Mouse (Mus musculus) midbrain, embryonic 12.5 days (tissue): ENCODE measurements around the gene Atp8b2. TPM values are rescaled to one million over a fixed set of nuclear protein-coding genes. Genes with fewer than 3 reads are reported as not detected.

Source experiments
- ATAC-seq: fragments of 200-750 bp; cut with Nextera tagmentation; 2 replicates; pipeline ENCODE4 v1.8.0; 2017; ENCODE audit warnings: low read depth, moderate TSS enrichment, moderate library complexity; ENCODE audit not compliant: low FRiP score
- H3K27ac ChIP-seq: fragments of 300-500 bp; sonication (generic); replicated peaks from 2 replicates; pipeline ENCODE4 v1.5.1; 2016; ENCODE audit warnings: mild to moderate bottlenecking
- H3K27me3 ChIP-seq: fragments of 300-500 bp; sonication (generic); 2 replicates; pipeline ENCODE4 v1.6.1; 2016; ENCODE audit warnings: mild to moderate bottlenecking
- H3K36me3 ChIP-seq: fragments of 300-500 bp; sonication (generic); 2 replicates; pipeline ENCODE4 v1.6.1; 2016
- H3K4me1 ChIP-seq: fragments of 300-500 bp; sonication (generic); 2 replicates; pipeline ENCODE4 v1.6.1; 2016
- H3K4me2 ChIP-seq: fragments of 300-500 bp; sonication (generic); replicated peaks from 2 replicates; pipeline ENCODE4 v1.6.1; 2016; ENCODE audit warnings: mild to moderate bottlenecking, moderate library complexity
- H3K4me3 ChIP-seq: fragments of 300-500 bp; sonication (generic); 2 replicates; pipeline ENCODE4 v1.5.1; 2016; ENCODE audit warnings: mild to moderate bottlenecking
- H3K9ac ChIP-seq: fragments of 300-500 bp; sonication (generic); replicated peaks from 2 replicates; pipeline ENCODE4 v1.6.1; 2016; ENCODE audit warnings: mild to moderate bottlenecking, moderate library complexity
- H3K9me3 ChIP-seq: fragments of 300-500 bp; sonication (generic); 2 replicates; pipeline ENCODE4 v1.6.1; 2016; ENCODE audit warnings: mild to moderate bottlenecking
- WGBS: fragments of 180-500 bp; shearing (Covaris S2); methylation state at CpG from one replicate; pipeline ENCODE4 v1.1.7; 2016; 5-methylcytosine and 5-hydroxymethylcytosine counted together
- polyA plus RNA-seq: library from polyadenylated mRNA; unstranded; fragments of >200 nt; fragmentation: Nextera tagmentation; extraction: Ambion mirVana; gene quantifications from 2 replicates; pipeline ENCODE4 v1.2.1, GENCODE M21; 2016

Atp8b2 gene
- polyA plus RNA-seq, 1 experiment from 2014 or later: 16.5 TPM

DNA sequence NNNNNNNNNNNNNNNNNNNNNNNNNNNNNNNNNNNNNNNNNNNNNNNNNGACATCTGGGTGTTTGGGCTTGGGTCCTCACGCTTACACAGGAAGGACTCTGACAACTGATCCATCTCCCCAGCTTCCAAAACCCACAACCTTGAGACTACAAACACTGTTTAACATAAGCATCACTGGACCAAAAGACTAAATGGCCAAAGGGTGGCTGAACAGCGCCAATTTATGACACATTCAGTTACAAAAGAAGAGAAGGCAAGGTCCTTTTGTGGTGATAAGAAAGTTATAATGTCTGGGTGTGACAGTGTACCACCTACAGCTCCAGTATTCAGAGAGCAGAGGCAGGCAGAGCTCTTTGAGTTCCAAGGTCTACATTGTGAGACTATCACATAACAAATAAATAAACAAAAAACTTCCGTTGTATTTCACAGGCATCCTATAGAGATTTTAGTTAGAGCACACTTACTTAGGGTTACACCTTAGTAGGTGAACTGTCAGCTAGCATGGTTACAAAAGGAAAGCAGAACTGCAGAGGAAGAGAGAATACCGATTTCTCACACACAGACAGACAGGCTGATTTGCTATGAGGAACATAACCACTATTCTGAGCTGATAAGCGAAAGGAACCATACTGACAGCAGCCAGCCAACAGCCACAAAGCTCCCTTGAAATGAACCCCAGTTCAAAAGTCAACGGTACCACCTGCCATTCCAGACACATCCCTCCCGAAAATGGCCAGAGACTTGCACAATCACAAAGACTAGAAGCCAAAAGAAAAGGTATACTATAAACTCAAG, 6.9 kb downstream of the Atp8b2 start:
- WGBS: 95% methylated on average over 7 of the region's 7 CpGs
- no peak overlapping the region for H3K9ac ChIP-seq
- ATAC-seq: no peak
- H3K4me3 ChIP-seq: no peak overlapping the region
- peaks cover 23% of the 10 kb centered on the region for H3K4me1 ChIP-seq
- no peak overlapping the region for H3K27ac ChIP-seq
- 0 out of 2 replicates have a peak, but pooled peaks cover under 1% of the 10 kb centered on the region for H3K27me3 ChIP-seq
- H3K4me2 ChIP-seq: no peak overlapping the region
- peaks cover 78% of the 10 kb centered on the region for H3K36me3 ChIP-seq
- H3K9me3 ChIP-seq: no peaks in the 10 kb centered on the region

DNA sequence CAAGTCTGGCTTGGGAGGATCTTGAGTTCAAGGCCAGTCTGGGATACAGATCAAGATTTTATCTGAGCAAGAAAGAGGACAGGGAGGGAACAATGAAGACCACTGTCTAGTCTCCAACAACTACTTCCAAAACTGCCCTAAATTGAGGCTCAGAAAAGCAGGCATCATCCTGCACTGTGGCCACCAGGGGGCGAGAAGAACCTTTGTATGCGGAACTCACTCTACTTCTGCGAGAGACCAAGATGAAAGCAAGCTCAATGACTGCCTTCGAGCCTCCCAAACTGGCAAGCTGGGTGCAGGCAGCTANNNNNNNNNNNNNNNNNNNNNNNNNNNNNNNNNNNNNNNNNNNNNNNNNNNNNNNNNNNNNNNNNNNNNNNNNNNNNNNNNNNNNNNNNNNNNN, 9.9 kb downstream of the Atp8b2 start:
- no peak overlapping the region for H3K4me3 ChIP-seq
- H3K4me1 ChIP-seq: no peaks in the 10 kb centered on the region
- H3K36me3 ChIP-seq: peaks cover 97% of the 10 kb centered on the region
- 3% methylated on average over 4 of the region's 4 CpGs for WGBS
- no peaks in the 10 kb centered on the region for H3K9me3 ChIP-seq
- H3K4me2 ChIP-seq: no peak overlapping the region
- no peak for ATAC-seq
- no peaks in the 10 kb centered on the region for H3K27me3 ChIP-seq
- H3K27ac ChIP-seq: no peak overlapping the region
- H3K9ac ChIP-seq: no peak overlapping the region

DNA sequence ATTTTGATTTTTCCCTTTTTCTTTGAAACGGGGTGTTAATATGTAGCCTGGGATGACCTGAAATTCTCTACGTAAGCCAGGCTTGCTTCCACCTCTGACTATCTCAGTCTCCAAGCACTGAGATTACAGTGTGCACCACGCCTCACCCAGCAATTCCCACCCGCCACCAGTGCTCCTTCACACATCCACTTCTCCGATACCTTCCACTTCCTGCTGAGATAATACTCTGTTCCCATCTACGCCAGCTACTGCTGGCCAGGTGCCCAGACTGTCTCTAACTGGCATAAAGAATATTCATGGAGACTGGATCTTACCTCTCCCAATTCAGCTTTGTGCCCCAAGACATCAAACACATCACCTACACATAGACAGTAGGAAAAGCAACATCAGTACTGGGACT, 14.7 kb downstream of the Atp8b2 start:
- no peaks in the 10 kb centered on the region for H3K9me3 ChIP-seq
- no peak overlapping the region for H3K9ac ChIP-seq
- no peak overlapping the region for H3K4me3 ChIP-seq
- H3K4me2 ChIP-seq: no peak overlapping the region
- no peaks in the 10 kb centered on the region for H3K4me1 ChIP-seq
- no peaks in the 10 kb centered on the region for H3K27me3 ChIP-seq
- H3K27ac ChIP-seq: no peak overlapping the region
- ATAC-seq: no peak
- peaks cover 99% of the 10 kb centered on the region for H3K36me3 ChIP-seq
- WGBS: 95% methylated on average over 6 of the region's 6 CpGs

DNA sequence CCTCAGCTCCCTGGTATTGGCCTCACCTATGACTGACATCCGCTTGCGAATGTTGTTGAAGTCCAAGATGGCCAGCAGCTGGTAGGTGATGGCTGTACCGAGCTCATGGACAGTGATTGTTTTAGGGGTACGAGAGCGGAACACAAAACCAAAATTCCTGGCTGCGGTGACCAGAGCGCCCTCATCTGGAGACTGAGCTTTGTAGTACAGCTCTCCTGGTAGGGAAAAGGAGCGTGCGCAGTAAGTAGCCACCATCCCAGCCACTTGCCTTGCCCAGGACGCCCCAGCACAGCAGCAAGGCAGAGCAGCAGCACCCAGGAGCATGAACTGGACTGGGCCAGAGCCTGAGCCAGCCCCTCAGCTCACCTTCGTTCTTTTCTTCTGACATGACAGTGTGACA, 15.3 kb downstream of the Atp8b2 start:
- no peak overlapping the region for H3K9ac ChIP-seq
- no peaks in the 10 kb centered on the region for H3K4me1 ChIP-seq
- H3K4me3 ChIP-seq: no peak overlapping the region
- no peaks in the 10 kb centered on the region for H3K27me3 ChIP-seq
- no peaks in the 10 kb centered on the region for H3K9me3 ChIP-seq
- no peak overlapping the region for H3K27ac ChIP-seq
- no peak for ATAC-seq
- H3K4me2 ChIP-seq: no peak overlapping the region
- H3K36me3 ChIP-seq: peaks cover 100% of the 10 kb centered on the region
- WGBS: 87% methylated on average over 11 of the region's 11 CpGs

DNA sequence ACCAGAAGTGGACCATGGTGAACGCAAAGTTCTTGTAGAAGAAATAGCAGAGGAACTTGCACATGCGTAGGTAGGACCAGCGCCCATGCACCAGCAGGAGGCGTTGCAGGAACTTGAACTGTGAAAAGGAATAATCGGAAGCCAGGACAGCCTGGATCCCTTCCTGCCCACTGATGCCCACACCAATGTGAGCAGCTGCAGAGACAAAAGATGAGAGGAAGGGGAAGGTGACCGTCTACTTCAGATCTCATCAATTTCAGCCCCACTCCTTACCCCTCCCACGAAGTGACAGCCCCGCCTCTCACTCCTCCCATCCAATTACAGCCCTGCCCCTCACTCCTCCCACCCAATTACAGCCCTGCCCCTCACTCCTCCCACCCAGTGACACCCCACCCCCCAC, 18.3 kb downstream of the Atp8b2 start:
- Histone ChIP-seq H3K9ac (no peak overlapping the region), H3K9me3 (no peaks in the 10 kb centered on the region), H3K4me3 (no peak overlapping the region), H3K4me2 (no peak overlapping the region), H3K27me3 (no peaks in the 10 kb centered on the region), H3K27ac (no peak overlapping the region), H3K36me3 (peaks cover 100% of the 10 kb centered on the region), H3K4me1 (no peaks in the 10 kb centered on the region)
- no peak for ATAC-seq
- WGBS: 84% methylated on average over 8 of the region's 8 CpGs

DNA sequence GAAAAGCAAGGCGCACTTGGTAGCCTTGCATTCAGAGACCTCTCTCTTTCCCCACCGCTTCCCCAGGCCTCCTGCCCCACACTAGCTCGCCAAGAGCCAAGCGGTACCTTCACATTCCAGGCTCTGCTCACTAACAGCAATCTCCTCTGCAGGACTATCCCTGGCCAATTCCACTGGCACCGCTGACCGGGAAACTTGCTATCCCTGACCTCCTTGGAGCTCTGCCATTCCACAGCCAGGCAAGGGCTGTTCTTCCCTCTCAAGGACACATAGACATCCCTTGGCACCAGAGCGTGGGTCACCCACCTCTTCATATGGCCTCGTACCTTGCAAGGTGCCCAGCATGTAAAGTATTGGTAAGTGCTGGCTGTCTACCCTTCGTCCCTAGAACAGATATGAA, 20.4 kb downstream of the Atp8b2 start:
- H3K36me3 ChIP-seq: peaks cover 88% of the 10 kb centered on the region
- no peaks in the 10 kb centered on the region for H3K27me3 ChIP-seq
- no peak overlapping the region for H3K9ac ChIP-seq
- H3K4me1 ChIP-seq: no peaks in the 10 kb centered on the region
- no peaks in the 10 kb centered on the region for H3K9me3 ChIP-seq
- H3K4me2 ChIP-seq: no peak overlapping the region
- no peak overlapping the region for H3K27ac ChIP-seq
- no peak overlapping the region for H3K4me3 ChIP-seq
- WGBS: 97% methylated on average over 9 of the region's 9 CpGs
- no peak for ATAC-seq

DNA sequence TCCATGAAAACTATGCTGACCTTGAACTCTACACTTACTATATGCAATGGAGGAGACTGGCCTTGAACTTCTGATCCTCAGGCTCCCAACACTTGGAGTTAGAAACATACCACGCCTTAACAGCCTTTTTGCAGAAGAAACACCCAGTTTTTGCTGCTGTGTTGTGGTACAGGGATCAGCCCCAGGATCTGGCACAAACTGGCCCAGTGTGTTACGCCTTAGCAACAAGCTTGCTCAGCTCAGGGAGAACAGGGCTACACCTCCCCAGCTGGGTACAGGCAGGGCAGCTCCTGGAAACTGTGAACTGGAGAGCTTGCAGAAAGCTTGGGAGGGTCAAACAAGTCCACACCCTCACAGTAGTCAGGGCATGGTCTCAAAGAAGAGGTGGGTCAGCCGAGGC, 26.8 kb downstream of the Atp8b2 start:
- ATAC-seq: no peak
- Histone ChIP-seq H3K27me3 (no peaks in the 10 kb centered on the region), H3K9me3 (0 out of 2 replicates have a peak, but pooled peaks cover 2% of the 10 kb centered on the region), H3K4me2 (no peak overlapping the region), H3K36me3 (peaks cover 40% of the 10 kb centered on the region), H3K9ac (no peak overlapping the region), H3K27ac (no peak overlapping the region), H3K4me3 (no peak overlapping the region), H3K4me1 (no peaks in the 10 kb centered on the region)
- 96% methylated on average over 3 of the region's 3 CpGs for WGBS

DNA sequence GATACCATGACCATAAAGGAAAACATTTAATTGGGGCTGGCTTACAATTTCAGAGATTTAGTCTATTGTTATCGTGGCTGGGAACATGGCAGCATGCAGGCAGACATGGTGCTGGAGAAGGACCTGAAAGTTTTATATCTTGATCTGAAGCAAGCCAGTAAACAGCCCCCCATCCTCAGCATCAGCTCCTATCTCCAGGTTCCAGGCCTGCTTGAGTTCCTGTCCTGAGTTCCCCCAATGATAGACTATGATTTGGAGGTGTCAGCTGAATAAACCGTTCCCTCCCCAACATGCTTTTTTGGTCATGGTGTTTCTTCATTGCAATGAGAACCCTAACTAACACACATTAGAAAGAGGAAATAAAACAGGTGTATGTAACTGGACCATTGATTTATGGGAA, 30.4 kb downstream of the Atp8b2 start:
- Histone ChIP-seq H3K9ac (no peak overlapping the region), H3K4me1 (no peaks in the 10 kb centered on the region), H3K36me3 (peaks cover 16% of the 10 kb centered on the region; the same call in 1 of the 2 replicates), H3K27me3 (no peaks in the 10 kb centered on the region), H3K4me2 (no peak overlapping the region), H3K4me3 (no peak overlapping the region), H3K9me3 (0 out of 2 replicates have a peak, but pooled peaks cover 2% of the 10 kb centered on the region), H3K27ac (no peak overlapping the region)
- ATAC-seq: no peak
- 93% methylated on average over 2 of the region's 2 CpGs for WGBS

DNA sequence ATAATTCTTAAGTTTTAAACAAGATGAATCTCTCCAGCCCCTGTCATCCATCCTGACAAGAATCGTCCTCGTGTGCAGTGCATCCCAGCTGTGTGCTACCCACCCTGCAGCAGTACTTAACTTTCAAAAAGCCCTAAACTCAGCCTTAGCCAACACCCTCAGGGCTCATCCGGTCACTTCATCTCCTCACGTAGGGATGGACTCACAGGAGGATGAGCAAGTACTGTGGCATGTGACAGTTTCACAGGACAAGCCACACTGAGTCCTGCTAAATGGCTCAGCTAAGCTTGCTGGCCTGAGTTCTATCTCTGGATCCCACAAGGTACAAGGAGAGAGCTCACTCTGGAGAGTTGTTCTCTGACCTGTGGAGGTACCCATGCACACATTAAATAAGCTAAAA, 34.4 kb downstream of the Atp8b2 start:
- Histone ChIP-seq H3K4me2 (no peak overlapping the region), H3K27ac (no peak overlapping the region), H3K4me1 (no peaks in the 10 kb centered on the region), H3K4me3 (no peak overlapping the region), H3K27me3 (no peaks in the 10 kb centered on the region), H3K9ac (no peak overlapping the region), H3K9me3 (0 out of 2 replicates have a peak, but pooled peaks cover 2% of the 10 kb centered on the region), H3K36me3 (no peaks in the 10 kb centered on the region)
- ATAC-seq: no peak
- WGBS: 76% methylated on average over 4 of the region's 4 CpGs

DNA sequence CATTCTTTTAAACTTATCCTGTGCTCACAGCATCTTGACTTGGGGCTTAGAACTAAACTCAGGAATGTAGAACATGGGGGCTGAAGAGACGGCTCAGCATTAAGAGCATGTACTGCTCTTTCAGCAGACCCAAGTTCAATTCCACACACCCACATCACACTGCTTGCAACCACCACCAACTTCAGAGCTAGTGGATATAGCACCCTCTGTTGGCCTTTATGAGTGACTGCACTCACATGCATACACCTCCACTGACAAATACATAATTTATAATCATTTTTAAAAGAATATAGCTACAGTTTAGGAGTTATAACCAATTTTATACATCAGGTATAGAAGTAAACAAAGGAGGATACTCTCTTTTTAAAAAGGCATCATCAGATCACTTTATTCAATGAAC, 36.9 kb downstream of the Atp8b2 start:
- WGBS: 93% methylated on average over 1 of the region's 1 CpGs
- ATAC-seq: no peak
- Histone ChIP-seq H3K27ac (no peak overlapping the region), H3K9me3 (no peaks in the 10 kb centered on the region), H3K9ac (no peak overlapping the region), H3K4me1 (no peaks in the 10 kb centered on the region), H3K27me3 (no peaks in the 10 kb centered on the region), H3K4me3 (no peak overlapping the region), H3K36me3 (no peaks in the 10 kb centered on the region), H3K4me2 (no peak overlapping the region)

DNA sequence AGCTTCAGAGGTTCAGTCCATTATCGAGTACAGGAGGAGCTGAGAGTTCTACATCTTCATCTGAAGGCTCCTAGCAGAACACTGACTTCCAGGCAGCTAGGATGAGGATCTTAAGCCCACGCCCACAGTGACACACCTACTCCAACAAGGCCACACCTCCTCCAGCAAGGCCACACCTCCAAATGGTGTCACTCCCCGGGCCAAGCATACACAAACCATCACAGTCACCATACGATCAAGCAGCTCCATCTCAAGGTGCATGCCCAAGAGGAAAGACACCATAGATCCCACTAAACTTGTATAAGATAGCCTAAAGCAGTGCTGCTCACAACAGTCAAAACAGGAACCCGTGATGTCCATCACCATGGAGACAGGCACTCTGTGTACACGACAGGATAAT, 42.6 kb downstream of the Atp8b2 start:
- H3K9me3 ChIP-seq: no peaks in the 10 kb centered on the region
- no peaks in the 10 kb centered on the region for H3K4me1 ChIP-seq
- ATAC-seq: no peak
- no peak overlapping the region for H3K9ac ChIP-seq
- no peak overlapping the region for H3K4me2 ChIP-seq
- H3K36me3 ChIP-seq: no peaks in the 10 kb centered on the region
- WGBS: 71% methylated on average over 6 of the region's 6 CpGs
- no peak overlapping the region for H3K27ac ChIP-seq
- 0 out of 2 replicates have a peak, but pooled peaks cover under 1% of the 10 kb centered on the region for H3K27me3 ChIP-seq
- no peak overlapping the region for H3K4me3 ChIP-seq

DNA sequence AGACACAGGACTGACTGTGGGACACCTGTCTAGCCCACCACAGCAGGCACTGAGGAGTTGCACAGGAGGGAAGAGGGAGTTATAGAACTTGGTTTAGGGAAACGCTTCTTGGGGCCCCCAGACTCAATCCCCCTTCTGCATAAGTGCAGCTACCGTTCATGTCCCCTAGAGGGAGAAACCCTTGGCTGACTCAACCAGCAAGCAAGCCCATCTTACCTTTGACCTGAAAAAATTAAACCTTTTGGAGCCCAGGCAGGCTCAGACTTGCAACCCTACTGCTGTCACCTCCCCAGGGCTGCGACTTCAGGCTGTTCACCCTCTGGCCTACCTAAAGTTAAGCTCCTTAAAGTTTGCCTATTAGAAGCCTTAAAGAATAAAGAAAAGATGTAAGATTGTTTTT, 45.9 kb downstream of the Atp8b2 start:
- peaks cover 31% of the 10 kb centered on the region for H3K27me3 ChIP-seq
- H3K9ac ChIP-seq: no peak overlapping the region
- H3K4me2 ChIP-seq: no peak overlapping the region
- 59% methylated on average over 3 of the region's 3 CpGs for WGBS
- no peaks in the 10 kb centered on the region for H3K9me3 ChIP-seq
- no peaks in the 10 kb centered on the region for H3K36me3 ChIP-seq
- ATAC-seq: no peak
- no peak overlapping the region for H3K27ac ChIP-seq
- peaks cover 9% of the 10 kb centered on the region for H3K4me1 ChIP-seq
- H3K4me3 ChIP-seq: no peak overlapping the region

DNA sequence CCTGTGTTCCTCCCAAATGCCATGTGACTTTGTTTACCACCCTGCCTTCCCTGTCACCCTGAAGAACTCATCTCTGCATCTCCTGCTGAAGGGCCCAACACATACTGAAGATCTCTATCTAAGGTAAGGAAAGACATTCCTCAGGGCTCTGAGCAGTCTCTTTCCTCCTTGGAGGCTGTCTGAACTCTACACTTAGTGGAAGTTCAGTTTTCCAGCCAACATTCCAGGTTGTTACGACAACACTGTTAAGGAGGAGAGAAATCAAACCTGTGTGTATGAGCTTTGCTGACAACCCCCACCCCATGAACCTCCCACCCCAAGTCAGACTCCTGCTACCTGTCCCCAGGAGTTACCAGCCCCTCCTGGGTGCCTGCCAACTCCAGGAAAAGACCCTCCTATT, 46.7 kb downstream of the Atp8b2 start:
- Histone ChIP-seq H3K27me3 (peaks cover 39% of the 10 kb centered on the region), H3K4me3 (no peak overlapping the region), H3K36me3 (no peaks in the 10 kb centered on the region), H3K4me1 (peaks cover 10% of the 10 kb centered on the region), H3K9me3 (no peaks in the 10 kb centered on the region), H3K9ac (no peak overlapping the region), H3K4me2 (no peak overlapping the region), H3K27ac (no peak overlapping the region)
- ATAC-seq: no peak
- 83% methylated on average over 1 of the region's 1 CpGs for WGBS
